Mouse (Mus musculus): ENCODE results near the gene Eps8. TPM values are rescaled to one million over a fixed set of nuclear protein-coding genes. Genes with fewer than 3 reads are reported as not detected.

The Eps8 gene
- total RNA-seq, 1 experiment = 17.0 TPM

DNA sequence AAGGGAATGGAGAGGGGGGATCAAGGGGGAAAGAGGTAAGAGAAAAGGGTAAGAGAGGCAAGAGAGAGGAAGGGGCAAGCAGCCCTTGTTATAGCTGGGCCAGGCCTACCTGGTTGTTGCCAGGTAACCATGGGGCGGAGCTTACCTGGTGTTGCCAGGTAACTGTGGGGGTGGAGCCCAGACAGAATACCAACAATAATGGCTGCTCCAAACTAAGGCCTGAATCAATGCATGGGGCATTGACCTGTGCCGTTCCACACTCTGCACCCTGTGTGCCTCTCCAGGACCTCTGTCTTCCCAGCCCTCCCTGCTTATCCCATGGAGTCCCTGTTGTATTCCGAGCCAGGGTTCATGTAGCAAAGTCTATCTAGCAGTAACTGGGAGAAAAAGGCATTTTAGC, 187.0 kb downstream of the Eps8 start:
- TF ChIP-seq ZC3H11A (IDR thresholded peaks at IDR 0.05; ENCODE audit: borderline replicate concordance, low read depth, low read length) (no peak), HCFC1 (IDR thresholded peaks at IDR 0.05; ENCODE audit: borderline replicate concordance, insufficient read depth, low read length) (no peak), MAFK (IDR thresholded peaks at IDR 0.05; ENCODE audit: insufficient read depth, low read depth, low read length) (no peak), CHD2 (IDR thresholded peaks at IDR 0.05; ENCODE audit: low read depth, low read length) (no peak), ZNF384 (IDR thresholded peaks at IDR 0.05; ENCODE audit: low read depth, low read length) (no peak)
- Histone ChIP-seq H3K36me3 (ENCODE audit: control insufficient read depth, insufficient read depth, low read length, poor library complexity, severe bottlenecking) (no peaks in the 10 kb centered on the region), H3K9me3 (ENCODE audit: control insufficient read depth, insufficient read depth, low read depth, low read length) (no peaks in the 10 kb centered on the region), H3K27ac (ENCODE audit: insufficient read depth, low read depth, low read length, poor library complexity, severe bottlenecking) (no peak overlapping the region), H3K4me1 (ENCODE audit: control insufficient read depth in 2 of 2, insufficient read depth in 2 of 2, low read length in 2 of 2, poor library complexity in 1 of 2) (no peaks in the 10 kb centered on the region), H3K4me3 (ENCODE audit: insufficient read depth in 1 of 2, low read depth in 1 of 2, low read length in 2 of 2, poor library complexity in 1 of 2, severe bottlenecking in 1 of 2) (no peak overlapping the region), H3K9ac (ENCODE audit: insufficient read depth, low read depth, low read length, poor library complexity, severe bottlenecking) (no peak overlapping the region)
- in situ Hi-C loops (cut with MboI; ENCODE audit: low sequenced_read_pairs in 2 of 2, unreplicated experiment in 2 of 2) = loop anchor here in 1 of 2 experiments (10.0 kb wide), 1 partner anchor 247 kb away; no protein-coding TSS in a partner anchor
- DNase-seq (ENCODE audit: low read depth, low spot score) = no peak

DNA sequence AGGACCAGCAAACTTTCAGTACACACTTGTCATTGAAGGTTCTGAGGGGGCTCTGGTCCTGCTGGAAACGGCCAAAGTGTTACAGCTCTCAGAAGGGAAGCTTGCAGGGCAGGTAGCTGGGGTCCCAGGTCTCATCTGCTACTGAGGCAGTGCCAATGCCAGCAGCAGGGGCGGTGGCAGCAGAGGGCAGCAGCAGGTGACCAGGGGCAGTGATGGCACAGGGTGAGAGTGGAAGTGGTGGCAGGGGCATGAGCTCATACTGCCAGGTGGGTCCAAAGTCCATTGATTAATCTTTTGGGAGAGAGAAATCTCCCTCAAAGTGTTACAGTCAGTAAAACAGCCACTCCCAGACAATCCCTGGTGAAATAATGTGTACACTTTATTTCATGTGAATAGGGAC, 188.4 kb downstream of the Eps8 start:
- TF ChIP-seq ZC3H11A (IDR thresholded peaks at IDR 0.05; ENCODE audit: borderline replicate concordance, low read depth, low read length) (no peak), MAFK (IDR thresholded peaks at IDR 0.05; ENCODE audit: insufficient read depth, low read depth, low read length) (no peak), HCFC1 (IDR thresholded peaks at IDR 0.05; ENCODE audit: borderline replicate concordance, insufficient read depth, low read length) (no peak), CHD2 (IDR thresholded peaks at IDR 0.05; ENCODE audit: low read depth, low read length) (no peak), ZNF384 (IDR thresholded peaks at IDR 0.05; ENCODE audit: low read depth, low read length) (no peak)
- Histone ChIP-seq H3K36me3 (ENCODE audit: control insufficient read depth, insufficient read depth, low read length, poor library complexity, severe bottlenecking) (no peaks in the 10 kb centered on the region), H3K4me3 (ENCODE audit: insufficient read depth in 1 of 2, low read depth in 1 of 2, low read length in 2 of 2, poor library complexity in 1 of 2, severe bottlenecking in 1 of 2) (no peak overlapping the region), H3K4me1 (ENCODE audit: control insufficient read depth in 2 of 2, insufficient read depth in 2 of 2, low read length in 2 of 2, poor library complexity in 1 of 2) (no peaks in the 10 kb centered on the region), H3K9me3 (ENCODE audit: control insufficient read depth, insufficient read depth, low read depth, low read length) (no peaks in the 10 kb centered on the region), H3K27ac (ENCODE audit: insufficient read depth, low read depth, low read length, poor library complexity, severe bottlenecking) (no peak overlapping the region), H3K9ac (ENCODE audit: insufficient read depth, low read depth, low read length, poor library complexity, severe bottlenecking) (no peak overlapping the region)
- in situ Hi-C loops (cut with MboI; ENCODE audit: low sequenced_read_pairs in 2 of 2, unreplicated experiment in 2 of 2) = loop anchor here in 1 of 2 experiments (10.0 kb wide), 1 partner anchor 249 kb away; no protein-coding TSS in a partner anchor
- no peak for DNase-seq (ENCODE audit: low read depth, low spot score)

DNA sequence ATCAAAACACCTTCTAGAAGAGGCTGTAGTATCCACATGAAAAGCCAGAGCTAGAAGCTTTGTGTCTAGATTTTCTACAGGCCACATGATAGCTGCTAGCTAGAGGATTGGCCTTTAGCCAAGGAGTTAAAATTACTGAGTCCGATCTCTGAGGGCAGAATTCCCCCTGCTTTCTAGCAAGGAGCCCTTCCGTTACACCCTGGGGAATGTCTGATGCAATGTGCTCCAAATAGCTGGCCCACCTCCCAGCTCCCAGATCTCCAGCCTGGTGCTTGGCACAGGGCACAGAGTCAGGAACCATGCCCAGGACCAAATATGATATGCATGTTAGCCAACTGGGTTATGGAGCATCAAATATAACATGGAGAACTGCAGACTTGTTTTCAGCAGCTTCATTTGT, 189.4 kb downstream of the Eps8 start:
- in situ Hi-C loops (cut with MboI; ENCODE audit: low sequenced_read_pairs in 2 of 2, unreplicated experiment in 2 of 2) = loop anchor here in 1 of 2 experiments (10.0 kb wide), 1 partner anchor 250 kb away; no protein-coding TSS in a partner anchor
- Histone ChIP-seq H3K27ac (ENCODE audit: insufficient read depth, low read depth, low read length, poor library complexity, severe bottlenecking) (no peak overlapping the region), H3K36me3 (ENCODE audit: control insufficient read depth, insufficient read depth, low read length, poor library complexity, severe bottlenecking) (no peaks in the 10 kb centered on the region), H3K9ac (ENCODE audit: insufficient read depth, low read depth, low read length, poor library complexity, severe bottlenecking) (no peak overlapping the region), H3K4me1 (ENCODE audit: control insufficient read depth in 2 of 2, insufficient read depth in 2 of 2, low read length in 2 of 2, poor library complexity in 1 of 2) (no peaks in the 10 kb centered on the region), H3K4me3 (ENCODE audit: insufficient read depth in 1 of 2, low read depth in 1 of 2, low read length in 2 of 2, poor library complexity in 1 of 2, severe bottlenecking in 1 of 2) (no peak overlapping the region), H3K9me3 (ENCODE audit: control insufficient read depth, insufficient read depth, low read depth, low read length) (no peaks in the 10 kb centered on the region)
- DNase-seq (ENCODE audit: low read depth, low spot score) = no peak
- TF ChIP-seq ZNF384 (IDR thresholded peaks at IDR 0.05; ENCODE audit: low read depth, low read length) = no peak
- no peak for TF ChIP-seq CHD2 (IDR thresholded peaks at IDR 0.05; ENCODE audit: low read depth, low read length)
- no peak for TF ChIP-seq HCFC1 (IDR thresholded peaks at IDR 0.05; ENCODE audit: borderline replicate concordance, insufficient read depth, low read length)
- no peak for TF ChIP-seq MAFK (IDR thresholded peaks at IDR 0.05; ENCODE audit: insufficient read depth, low read depth, low read length)
- TF ChIP-seq ZC3H11A (IDR thresholded peaks at IDR 0.05; ENCODE audit: borderline replicate concordance, low read depth, low read length) = no peak

DNA sequence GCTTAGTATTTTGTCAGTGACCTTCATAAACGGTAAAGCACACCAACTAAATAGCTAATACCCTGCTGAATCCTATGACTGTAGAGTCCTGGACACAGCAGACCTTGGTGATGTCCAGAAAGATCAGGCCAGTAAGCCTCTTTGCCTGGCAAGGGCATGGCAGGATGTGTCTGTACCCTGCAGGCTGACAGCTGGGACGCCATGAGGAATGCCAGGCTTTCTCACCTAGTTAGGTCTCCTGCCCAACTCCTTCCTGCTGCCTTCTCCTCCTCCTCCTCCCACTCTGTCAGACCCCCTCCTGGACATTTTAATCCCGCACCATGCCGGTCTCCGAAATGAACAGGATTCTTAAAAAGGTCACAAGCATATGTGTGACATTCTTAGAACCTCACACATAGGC, 190.9 kb downstream of the Eps8 start:
- Histone ChIP-seq H3K4me3 (ENCODE audit: insufficient read depth in 1 of 2, low read depth in 1 of 2, low read length in 2 of 2, poor library complexity in 1 of 2, severe bottlenecking in 1 of 2) (no peak overlapping the region), H3K4me1 (ENCODE audit: control insufficient read depth in 2 of 2, insufficient read depth in 2 of 2, low read length in 2 of 2, poor library complexity in 1 of 2) (no peaks in the 10 kb centered on the region), H3K36me3 (ENCODE audit: control insufficient read depth, insufficient read depth, low read length, poor library complexity, severe bottlenecking) (no peaks in the 10 kb centered on the region), H3K9me3 (ENCODE audit: control insufficient read depth, insufficient read depth, low read depth, low read length) (no peaks in the 10 kb centered on the region), H3K9ac (ENCODE audit: insufficient read depth, low read depth, low read length, poor library complexity, severe bottlenecking) (no peak overlapping the region), H3K27ac (ENCODE audit: insufficient read depth, low read depth, low read length, poor library complexity, severe bottlenecking) (no peak overlapping the region)
- no peak for DNase-seq (ENCODE audit: low read depth, low spot score)
- in situ Hi-C loops (cut with MboI; ENCODE audit: low sequenced_read_pairs in 2 of 2, unreplicated experiment in 2 of 2) = loop anchor here in 1 of 2 experiments (10.0 kb wide), 1 partner anchor 251 kb away; no protein-coding TSS in a partner anchor
- TF ChIP-seq ZC3H11A (IDR thresholded peaks at IDR 0.05; ENCODE audit: borderline replicate concordance, low read depth, low read length) (no peak), HCFC1 (IDR thresholded peaks at IDR 0.05; ENCODE audit: borderline replicate concordance, insufficient read depth, low read length) (no peak), MAFK (IDR thresholded peaks at IDR 0.05; ENCODE audit: insufficient read depth, low read depth, low read length) (no peak), CHD2 (IDR thresholded peaks at IDR 0.05; ENCODE audit: low read depth, low read length) (no peak), ZNF384 (IDR thresholded peaks at IDR 0.05; ENCODE audit: low read depth, low read length) (no peak)

Measured in ES-E14 (cell line).